Mouse (Mus musculus) skeletal muscle tissue, adult 2 months (tissue): ENCODE results near the gene AB124611.
"Not testable (repeated sequence)": the region's sequence is repeated elsewhere in the genome, so short reads cannot be mapped to it uniquely, and the experiment has no call there.

Experiments used
- DNase-seq: peaks from one replicate; pipeline ENCODE4 v3.0.0-alpha.2; 2012; ENCODE audit warnings: low read depth, low spot score

AB124611 gene

GRCm38 (mm10) chr9:21518690-21519089 is 7.3 kb upstream of the AB124611 start:
- not testable (repeated sequence) for DNase-seq

DNA sequence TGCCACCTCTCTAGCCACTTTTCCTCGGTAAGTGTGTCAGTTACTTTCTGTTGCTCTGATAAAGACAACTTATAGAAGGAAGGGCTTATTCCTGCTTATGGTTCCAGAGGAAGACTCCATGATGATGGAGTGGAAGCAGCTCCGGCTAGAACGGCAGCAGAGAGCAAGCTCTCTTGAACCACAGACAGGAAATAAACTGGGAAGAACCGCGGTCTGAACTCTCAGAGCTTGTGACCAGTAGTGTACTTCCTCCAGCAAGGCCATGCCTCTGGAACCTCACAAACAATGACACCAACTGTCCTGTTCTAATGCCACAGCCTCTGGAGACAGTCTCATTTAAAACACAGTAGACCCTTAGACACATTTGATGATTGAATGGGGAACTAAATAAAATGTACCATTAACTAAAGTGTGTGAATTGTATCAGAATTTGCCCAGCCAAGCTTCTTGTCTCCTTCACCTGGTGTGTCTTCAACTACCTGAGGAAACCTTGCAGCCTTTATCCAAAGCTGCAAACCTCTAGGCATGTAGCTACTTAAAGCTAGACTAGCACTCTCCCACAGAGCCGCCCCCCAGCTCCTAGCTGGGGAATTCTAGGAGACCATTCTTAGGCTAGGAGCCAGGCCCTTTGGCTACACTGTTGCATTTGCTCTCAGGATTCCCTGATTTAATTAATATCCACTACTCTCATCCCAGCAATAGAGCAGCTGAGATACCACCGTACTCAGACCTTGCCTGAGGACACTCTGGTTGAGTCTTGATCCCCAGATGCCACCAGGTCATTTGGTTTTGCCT is 637 bp upstream of the AB124611 start:
- DNase-seq = no peak

GRCm38 (mm10) chr9:21526634-21526944 is 613 bp downstream of the AB124611 start:
- DNase-seq = no peak

- no peak for DNase-seq
Observed at GRCm38 (mm10) chr9:21527100-21527801, 1.3 kb downstream of the AB124611 start.

GRCm38 (mm10) chr9:21527917-21528324 is 1.9 kb downstream of the AB124611 start:
- DNase-seq = no peak

DNA sequence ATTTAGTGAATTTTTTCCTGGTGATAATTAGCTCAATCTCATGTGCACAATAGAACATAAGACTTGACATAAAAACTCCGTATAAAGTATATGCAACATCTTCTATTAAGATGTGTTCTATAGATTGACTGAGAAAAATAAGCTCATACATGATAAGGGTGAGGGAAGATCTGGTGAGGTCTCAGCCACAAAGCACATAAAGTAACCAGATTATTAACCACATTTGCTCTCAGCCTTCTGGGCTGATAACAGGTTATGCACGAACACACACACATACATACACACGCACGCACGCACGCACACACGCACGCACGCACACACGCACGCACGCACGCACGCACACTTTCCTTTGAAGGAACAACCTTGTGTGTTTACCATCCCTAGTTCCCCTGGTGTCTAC is 10.5 kb downstream of the AB124611 start:
- DNase-seq = no peak

DNA sequence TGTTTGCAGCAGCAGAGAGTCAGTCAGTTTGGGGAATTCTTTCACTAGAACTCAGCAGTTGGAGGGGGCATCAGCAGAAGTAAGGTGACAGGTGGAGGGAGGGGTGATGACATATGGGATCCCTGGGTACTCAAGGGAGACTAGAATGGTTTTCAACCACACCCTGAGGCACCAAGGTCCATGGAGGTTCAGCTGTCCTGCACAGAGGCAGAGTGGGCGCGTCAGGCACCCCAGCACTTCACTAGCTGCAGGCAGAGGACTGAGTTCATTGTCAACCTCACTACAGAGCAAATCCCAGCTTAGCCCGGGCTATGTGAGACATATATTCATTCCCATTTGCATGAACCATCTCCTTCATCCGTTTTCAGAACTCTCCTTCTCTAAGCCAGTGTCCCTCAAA is 11.0 kb downstream of the AB124611 start:
- DNase-seq = no peak

DNA sequence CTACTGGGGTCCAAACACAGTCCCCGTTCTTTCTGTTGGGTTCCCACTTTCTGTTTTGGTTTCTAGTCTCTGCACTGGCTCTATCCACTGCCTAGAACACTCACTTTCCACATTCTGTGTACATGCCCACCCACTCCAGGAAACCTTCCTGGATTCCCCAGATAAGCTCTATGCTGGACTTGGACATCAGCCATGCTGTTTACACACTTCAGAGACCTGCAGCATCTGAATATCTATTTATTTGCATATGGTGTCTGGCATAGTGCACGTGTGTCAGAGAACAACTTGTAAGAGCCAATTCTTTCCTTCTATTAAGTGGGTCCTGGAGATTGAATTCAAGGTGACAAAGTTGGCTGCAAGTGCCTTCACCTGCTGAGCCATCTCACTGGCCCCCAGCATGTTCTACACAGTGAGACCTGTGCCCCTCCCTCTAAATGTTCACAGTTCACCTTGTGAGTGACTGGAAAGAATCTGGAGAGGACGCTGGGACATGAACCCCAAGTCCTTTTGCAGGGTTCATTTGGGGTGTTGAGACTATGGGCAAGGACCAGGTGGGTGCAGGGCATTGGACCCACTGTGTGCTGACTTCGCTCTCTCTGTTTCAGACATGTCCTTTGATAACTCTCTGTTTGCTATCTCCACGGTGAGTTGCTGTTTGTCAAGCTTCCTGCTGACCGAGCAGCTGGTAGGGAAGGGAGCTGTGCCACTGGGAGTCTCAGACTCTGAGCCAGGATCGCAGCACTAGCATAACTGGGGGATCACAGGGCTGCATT is 14.2 kb downstream of the AB124611 start:
- no peak for DNase-seq

GRCm38 (mm10) chr9:21542001-21542400 is 16.0 kb downstream of the AB124611 start:
- DNase-seq = not testable (repeated sequence)

DNA sequence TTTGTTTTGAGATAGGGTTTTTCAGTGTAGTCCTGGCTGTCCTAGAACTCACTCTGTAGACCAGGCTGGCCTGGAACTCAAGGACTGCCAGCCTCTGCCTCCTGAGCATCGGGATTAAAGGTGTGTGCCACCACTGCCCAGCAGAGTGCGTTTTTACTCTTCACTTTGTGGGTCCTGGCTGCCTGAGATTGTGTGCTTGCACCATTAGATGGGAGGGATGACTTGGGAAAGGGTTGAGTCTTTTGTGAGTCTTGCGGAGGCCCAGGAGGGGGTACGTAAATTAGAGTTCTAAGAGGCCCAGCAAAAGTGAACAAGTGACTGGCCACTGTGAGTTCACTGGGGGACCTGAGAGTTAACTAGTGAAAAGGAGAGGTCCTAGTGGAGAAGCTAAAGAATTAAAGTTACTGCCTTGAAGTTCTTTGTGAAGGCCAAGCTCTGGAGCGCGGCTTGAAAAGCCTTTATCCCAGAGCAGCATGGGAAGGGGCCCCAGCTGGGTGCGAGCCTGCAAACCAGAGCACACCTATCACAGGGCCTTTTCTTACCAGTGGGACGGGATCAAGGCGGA is 19.5 kb downstream of the AB124611 start:
- no peak for DNase-seq

DNA sequence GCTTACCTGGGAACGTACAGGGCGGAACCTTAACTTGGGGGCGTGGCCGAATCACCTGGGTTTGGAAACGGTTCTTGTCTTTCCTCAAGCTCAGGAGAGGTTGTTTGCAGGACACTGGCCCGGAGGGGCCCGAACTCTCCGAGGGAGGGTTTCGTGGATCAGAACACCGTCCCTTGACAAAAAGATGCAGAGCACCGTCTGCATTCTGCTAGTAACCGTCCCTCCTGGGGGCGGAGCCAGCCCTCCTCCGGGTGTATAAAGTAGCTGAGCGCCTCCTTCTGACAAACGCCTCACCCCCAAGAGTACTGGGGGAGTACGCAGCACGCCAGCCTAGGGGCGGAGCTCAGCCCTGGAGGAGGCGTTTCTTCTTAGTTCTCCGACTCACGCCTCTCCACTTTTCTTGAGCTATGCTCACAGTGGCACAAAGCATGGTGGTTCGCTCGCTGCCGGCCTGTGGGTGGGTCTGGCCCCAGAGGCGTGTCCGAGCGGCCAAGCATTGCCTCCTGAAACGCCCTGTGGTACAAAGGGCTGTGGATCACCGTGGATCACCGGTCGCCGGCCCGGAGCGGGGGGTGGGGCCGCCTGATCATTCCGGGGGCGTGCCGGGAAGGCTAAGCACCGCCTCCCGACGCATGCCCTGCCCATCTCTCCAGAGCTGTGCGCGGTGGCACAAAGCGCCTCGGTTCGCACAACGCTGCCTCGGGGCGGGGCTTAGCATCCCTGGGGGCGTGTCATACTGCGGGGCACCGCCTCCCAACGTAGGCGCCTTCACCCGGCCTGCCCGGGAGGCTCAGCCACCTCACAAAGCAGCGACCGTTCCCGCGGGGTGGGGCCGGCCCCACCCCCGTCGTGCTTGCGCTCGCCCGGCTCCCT is 20.2 kb downstream of the AB124611 start:
- peak; percentile 99 for DNase-seq

DNA sequence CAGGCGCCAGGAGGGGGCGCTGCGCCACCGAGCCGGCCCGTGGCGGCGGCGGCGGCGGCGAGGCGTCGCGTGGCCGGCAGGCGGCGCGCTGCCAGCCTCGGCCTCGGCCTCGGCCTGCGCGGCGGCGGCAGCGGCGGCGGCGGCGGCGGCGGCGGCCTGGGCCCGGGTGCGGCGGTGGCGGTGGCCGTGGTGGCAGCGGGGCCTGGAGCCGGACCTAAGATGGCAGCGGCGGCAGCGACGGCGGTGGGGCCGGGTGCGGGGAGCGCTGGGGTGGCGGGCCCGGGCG is 20.8 kb downstream of the AB124611 start, which contains the start of gene Carm1:
Gene Carm1, plus strand, starts transcription at position 106 of the 286 bp plus-strand sequence.
- no peak for DNase-seq

DNA sequence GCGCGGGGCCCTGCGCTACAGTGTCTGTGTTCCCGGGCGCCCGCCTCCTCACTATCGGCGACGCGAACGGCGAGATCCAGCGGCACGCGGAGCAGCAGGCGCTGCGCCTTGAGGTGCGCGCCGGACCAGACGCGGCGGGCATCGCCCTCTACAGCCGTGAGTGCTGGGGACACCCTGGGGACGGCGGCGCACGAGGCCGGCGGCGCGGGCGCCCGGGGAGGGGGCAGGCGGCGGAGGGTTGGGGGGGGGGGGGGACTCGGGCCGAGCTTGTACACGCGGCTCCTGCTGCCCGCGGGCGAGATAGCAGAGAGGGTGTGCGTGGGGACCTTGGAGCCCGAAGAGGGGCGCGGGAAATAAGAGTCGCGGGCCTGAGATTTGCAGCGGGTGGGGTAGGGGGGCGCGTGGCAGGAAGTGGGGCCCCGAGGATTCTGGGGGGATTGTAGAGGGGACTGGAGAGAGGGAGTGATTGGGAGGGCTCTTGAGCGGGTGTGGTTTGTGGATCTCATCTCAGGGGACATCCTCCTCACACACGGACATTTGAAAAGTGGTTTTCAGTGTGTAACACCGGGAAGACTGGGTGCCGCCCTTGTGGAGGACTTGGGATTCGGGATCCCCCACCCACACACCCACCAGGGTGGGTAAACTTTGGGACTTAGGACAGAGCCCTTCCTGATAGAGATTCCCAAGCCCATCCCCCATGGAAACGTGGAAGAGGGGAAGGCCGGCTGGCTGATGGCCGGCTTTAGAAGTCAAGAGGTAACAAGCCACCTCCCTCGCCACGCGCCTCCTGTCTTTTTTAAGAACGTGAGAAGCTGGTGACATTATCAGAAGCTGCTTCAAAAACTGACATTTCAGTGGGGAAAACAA is 21.3 kb downstream of the AB124611 start:
- peak; percentile 64 for DNase-seq

GRCm38 (mm10) chr9:21551049-21551448 is 25.1 kb downstream of the AB124611 start:
- DNase-seq = peak; percentile 52

- DNase-seq = no peak
Observed at GRCm38 (mm10) chr9:21553607-21554273, 27.8 kb downstream of the AB124611 start.

DNA sequence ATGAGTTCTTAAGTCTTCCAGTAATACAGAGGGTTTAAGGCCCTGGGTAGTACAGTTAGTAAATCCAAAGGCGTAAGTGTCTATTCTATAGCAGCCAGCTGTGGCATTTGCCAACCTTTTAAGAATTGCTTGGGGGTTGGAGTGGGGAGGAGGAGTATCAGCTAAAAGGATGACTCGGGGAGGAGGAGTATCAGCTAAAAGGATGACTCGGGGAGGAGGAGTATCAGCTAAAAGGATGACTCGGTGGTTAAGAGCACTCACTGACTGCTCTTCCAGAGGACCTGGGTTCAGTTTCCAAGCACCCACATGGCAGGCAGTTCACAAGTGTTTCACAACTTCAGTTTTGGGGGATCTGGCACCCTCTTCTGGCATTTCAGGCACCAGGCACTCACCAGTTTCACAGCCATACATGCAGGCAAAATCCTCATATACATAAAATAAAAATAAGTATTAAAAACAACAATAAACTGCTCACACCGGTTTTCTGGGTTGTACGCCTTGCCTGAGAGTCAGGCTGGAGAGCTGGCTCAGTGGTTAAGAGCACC is 29.3 kb downstream of the AB124611 start:
- no peak for DNase-seq

GRCm38 (mm10) chr9:21556996-21557395 is 31.0 kb downstream of the AB124611 start:
- no peak for DNase-seq

- no peak for DNase-seq
Observed at GRCm38 (mm10) chr9:21557556-21557955, 31.6 kb downstream of the AB124611 start.

GRCm38 (mm10) chr9:21558366-21558765 is 32.4 kb downstream of the AB124611 start:
- DNase-seq = no peak
